Comparison of ENCODE assay signal across 8 mouse cellular contexts in genomic region chr2:18050541-18050985, GRCm38 (mm10). TPM values are rescaled to one million over a fixed set of nuclear protein-coding genes. Genes with fewer than 3 reads are reported as not detected.
DNase-seq lines count a peak whose midpoint lies in the region; ATAC-seq and TF ChIP-seq lines count a peak whose summit lies in the region.

No protein-coding gene starts in this region.

- peak overlapping the region; percentile 71 for H3K9ac ChIP-seq in hindbrain, embryonic 11.5 days (ENCODE audit: low read depth, low read length)
- H3K9ac ChIP-seq in liver, postnatal 0 days (replicated peaks), result 0 out of 2 replicates have a peak overlapping the region, but pooled peaks have one; percentile 38

- H3K27ac ChIP-seq in gastrocnemius, adult 2 months, result peak overlapping the region; percentile 9; the same call in 1 of the 2 replicates
- peak overlapping the region; percentile 99 for H3K27ac ChIP-seq in hindbrain, embryonic 11.5 days (ENCODE audit: low read depth, low read length)
- H3K27ac ChIP-seq in liver, postnatal 0 days (ENCODE audit: low read depth), result no peak overlapping the region

- no peaks in the 10 kb centered on the region for H3K27me3 ChIP-seq in hindbrain, embryonic 11.5 days (ENCODE audit: control insufficient read depth, insufficient read depth, low read length)
- H3K27me3 ChIP-seq in liver, postnatal 0 days (ENCODE audit: insufficient read depth, low read length), result peaks cover 50% of the 10 kb centered on the region

- peak overlapping the region; percentile 82 for H3K4me3 ChIP-seq in gastrocnemius, adult 2 months
- peak overlapping the region; percentile 29 for H3K4me3 ChIP-seq in hindbrain, embryonic 11.5 days (ENCODE audit: low read depth, low read length)
- H3K4me3 ChIP-seq in liver, postnatal 0 days (ENCODE audit: low read depth, low read length), result peak overlapping the region; percentile 15; the same call in 1 of the 2 replicates

- DNase-seq in gastrocnemius, adult 2 months, result no peak
- DNase-seq in gastrocnemius, adult 8-10 months (ENCODE audit: low spot score in 2 of 2), result no peak
- peak; percentile 69 for DNase-seq in embryo, embryonic 9.5 days (ENCODE audit: extremely low spot score)
- peak; percentile 73 for DNase-seq in hindbrain, embryonic 11.5 days (ENCODE audit: low spot score)
- no peak for DNase-seq in liver, postnatal 0 days
- no peak for DNase-seq in cerebellum, postnatal 36 days
- DNase-seq in layer of hippocampus, adult 8-10 months (ENCODE audit: low spot score in 2 of 2), result no peak
- DNase-seq in frontal cortex, postnatal 36 days (ENCODE audit: low spot score in 2 of 2), result no peak

- no peak for TF ChIP-seq EP300 in liver, postnatal 0 days (IDR thresholded peaks at IDR 0.05; ENCODE audit: low read depth)

- no peaks in the 10 kb centered on the region for H3K9me3 ChIP-seq in hindbrain, embryonic 11.5 days (ENCODE audit: control insufficient read depth, low read length)
- H3K9me3 ChIP-seq in liver, postnatal 0 days (ENCODE audit: low read length), result no peaks in the 10 kb centered on the region

- peak overlapping the region; percentile 82 for H3K4me2 ChIP-seq in hindbrain, embryonic 11.5 days (replicated peaks; ENCODE audit: low read depth, low read length)
- H3K4me2 ChIP-seq in liver, postnatal 0 days (ENCODE audit: low read depth, low read length), result peak overlapping the region; percentile 93

- TF ChIP-seq CTCF in gastrocnemius, adult 2 months (IDR thresholded peaks at IDR 0.05), result no peak
- TF ChIP-seq CTCF in liver, postnatal 0 days (IDR thresholded peaks at IDR 0.05; ENCODE audit: low read depth), result no peak

- 2% methylated on average over 10 of the region's 10 CpGs for WGBS in hindbrain, embryonic 11.5 days
- 7% methylated on average over 10 of the region's 10 CpGs for WGBS in liver, postnatal 0 days (ENCODE audit: insufficient replicate concordance)

- intact Hi-C loops in gastrocnemius, adult 2 months (cut with DNase I), result loop anchor here (10.0 kb wide), 4 partner anchors 154 to 714 kb away; partner anchors contain the start of genes Bmi1, Commd3 and Dnajc1

- H3K36me3 ChIP-seq in hindbrain, embryonic 11.5 days (ENCODE audit: control insufficient read depth, insufficient read depth, low read length), result no peaks in the 10 kb centered on the region
- no peaks in the 10 kb centered on the region for H3K36me3 ChIP-seq in liver, postnatal 0 days (replicated peaks; ENCODE audit: insufficient read depth, low read length)

- H3K4me1 ChIP-seq in hindbrain, embryonic 11.5 days (replicated peaks; ENCODE audit: control insufficient read depth, insufficient read depth, low read length), result peaks cover 7% of the 10 kb centered on the region
- H3K4me1 ChIP-seq in liver, postnatal 0 days (ENCODE audit: insufficient read depth), result peaks cover 21% of the 10 kb centered on the region

- no peak for ATAC-seq in hindbrain, embryonic 11.5 days (ENCODE audit: low FRiP score)
- ATAC-seq in liver, postnatal 0 days, result no peak

RNA-seq across cellular contexts. Expression of gene Skida1, which starts 1.7 kb away (rescaled TPM):
- under 1 TPM; 0.14 to 0.46 TPM for total RNA-seq in gastrocnemius, adult 2 months (2021)
- total RNA-seq in gastrocnemius, adult 8-10 months (2022), result under 1 TPM; 0.07 to 0.34 (median 0.13) TPM
- 19.6 and 20.1 TPM in 2 replicates for polyA plus RNA-seq in hindbrain, embryonic 11.5 days (2014; fragmentation: Nextera tagmentation; extraction: Ambion mirVana)
- 0.15 and 0.25 TPM in 2 replicates for polyA plus RNA-seq in liver, postnatal 0 days (2015; fragmentation: Nextera tagmentation; extraction: Ambion mirVana)
- total RNA-seq in layer of hippocampus, adult 8-10 months (2022), result 10 to 100 TPM; 12.9 to 16.1 (median 13.9) TPM

RNA-seq across cellular contexts. Expression of gene Mllt10, which starts 4.5 kb away (rescaled TPM):
- total RNA-seq in gastrocnemius, adult 2 months (2021), result 10 to 100 TPM; 24.0 to 24.1 TPM
- 10 to 100 TPM; 17.3 to 22.4 (median 20.5) TPM for total RNA-seq in gastrocnemius, adult 8-10 months (2022)
- 48.0 and 62.2 TPM in 2 replicates for polyA plus RNA-seq in hindbrain, embryonic 11.5 days (2014; fragmentation: Nextera tagmentation; extraction: Ambion mirVana)
- 20.7 and 22.4 TPM in 2 replicates for polyA plus RNA-seq in liver, postnatal 0 days (2015; fragmentation: Nextera tagmentation; extraction: Ambion mirVana)
- 10 to 100 TPM; 52.2 to 67.9 (median 61.5) TPM for total RNA-seq in layer of hippocampus, adult 8-10 months (2022)

RNA-seq across cellular contexts. Expression of gene A930004D18Rik, which starts 13.0 kb away (rescaled TPM):
- under 1 TPM; 0.20 to 0.59 TPM for total RNA-seq in gastrocnemius, adult 2 months (2021)
- under 1 TPM in 2 of 4 experiments, not detected in 2; 0.17 to 0.38 TPM for total RNA-seq in gastrocnemius, adult 8-10 months (2022)
- 8.5 and 10.7 TPM in 2 replicates for polyA plus RNA-seq in hindbrain, embryonic 11.5 days (2014; fragmentation: Nextera tagmentation; extraction: Ambion mirVana)
- 0.76 and 0.99 TPM in 2 replicates for polyA plus RNA-seq in liver, postnatal 0 days (2015; fragmentation: Nextera tagmentation; extraction: Ambion mirVana)
- total RNA-seq in layer of hippocampus, adult 8-10 months (2022), result 1 to 10 TPM; 3.8 to 6.3 (median 5.1) TPM

RNA-seq across cellular contexts. Expression of gene H2al2a, which starts 53.8 kb away (rescaled TPM):
- total RNA-seq in gastrocnemius, adult 2 months (2021), result not detected
- not detected for total RNA-seq in gastrocnemius, adult 8-10 months (2022)
- polyA plus RNA-seq in hindbrain, embryonic 11.5 days (2014; fragmentation: Nextera tagmentation; extraction: Ambion mirVana), result not detected in 2 replicates
- polyA plus RNA-seq in liver, postnatal 0 days (2015; fragmentation: Nextera tagmentation; extraction: Ambion mirVana), result not detected in 2 replicates
- total RNA-seq in layer of hippocampus, adult 8-10 months (2022), result not detected

Comparison
In these comparisons a context has a peak if more than half of its experiments do, and no peak if none do; other contexts are left out.
1. DNase-seq: peak in embryo, embryonic 9.5 days (single experiment) and hindbrain, embryonic 11.5 days (single experiment); none in gastrocnemius, adult 2 months (single experiment), gastrocnemius, adult 8-10 months (0 of 2), liver, postnatal 0 days (single experiment), cerebellum, postnatal 36 days (0 of 2), layer of hippocampus, adult 8-10 months (0 of 2) and frontal cortex, postnatal 36 days (0 of 2).
2. H3K4me3 ChIP-seq: peak in every context shown above with its lines; median percentile 82 in gastrocnemius, adult 2 months; 29 in hindbrain, embryonic 11.5 days; 15 in liver, postnatal 0 days.
3. RNA of gene Skida1, which starts 1.7 kb away (total RNA-seq): 12.9 to 16.1 TPM in layer of hippocampus, adult 8-10 months; 0.14 to 0.46 TPM in gastrocnemius, adult 2 months and 0.07 to 0.34 TPM in gastrocnemius, adult 8-10 months; every median in the first group is over 4 times any median in the second.